Mouse (Mus musculus) kidney, adult 8-10 months (tissue): ENCODE results near the gene Ikzf3.

ENCODE experiments used
- DNase-seq, 2 experiments: peaks; one replicate each; pipeline ENCODE4 v3.0.0; 2022

Gene Ikzf3

GRCm38 (mm10) chr11:98545711-98546231 is at the start of gene Ikzf3:
Gene Ikzf3 (minus strand): TSS chr11:98546031.
- peak in 1 of 2 experiments; percentile 8 for DNase-seq

DNA sequence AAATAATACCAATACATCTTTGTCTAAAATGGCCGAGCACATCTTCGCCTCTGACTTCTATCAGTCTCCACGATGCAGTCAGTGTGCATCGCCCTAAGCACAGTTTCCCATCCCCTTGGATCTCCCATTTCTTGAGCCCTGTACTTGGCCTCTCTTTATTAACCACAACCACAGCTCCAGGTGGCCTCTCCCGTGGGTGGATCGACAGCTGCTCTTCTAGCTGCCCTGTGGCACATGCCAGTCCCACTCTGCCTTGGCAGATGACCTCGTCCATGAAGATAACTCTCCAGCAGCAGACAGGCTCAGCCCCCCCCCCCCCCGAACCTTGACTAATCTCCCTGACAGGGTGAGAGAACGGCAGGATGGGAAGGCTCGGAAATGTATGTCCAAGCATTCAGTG is 49.6 kb upstream of the Ikzf3 start:
- no peak for DNase-seq

DNA sequence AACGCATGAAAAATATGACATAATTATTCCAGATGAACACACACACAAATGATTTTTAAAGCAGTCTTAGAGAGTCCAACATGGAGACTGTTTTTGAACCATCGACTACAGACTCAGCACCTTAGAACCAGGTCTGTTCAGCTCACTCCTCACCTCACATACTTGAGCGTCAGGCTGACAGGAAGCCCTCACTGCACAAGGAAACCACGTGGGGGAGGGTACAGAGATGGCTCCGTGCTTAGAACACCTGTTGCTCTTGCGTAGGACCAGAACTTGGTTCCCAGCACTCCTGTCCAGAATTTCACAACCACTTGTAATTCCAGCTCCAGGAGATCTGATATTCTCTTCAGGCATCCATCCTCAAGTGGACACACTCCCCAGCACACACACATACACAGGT is 49.2 kb upstream of the Ikzf3 start:
- DNase-seq: no peak

DNA sequence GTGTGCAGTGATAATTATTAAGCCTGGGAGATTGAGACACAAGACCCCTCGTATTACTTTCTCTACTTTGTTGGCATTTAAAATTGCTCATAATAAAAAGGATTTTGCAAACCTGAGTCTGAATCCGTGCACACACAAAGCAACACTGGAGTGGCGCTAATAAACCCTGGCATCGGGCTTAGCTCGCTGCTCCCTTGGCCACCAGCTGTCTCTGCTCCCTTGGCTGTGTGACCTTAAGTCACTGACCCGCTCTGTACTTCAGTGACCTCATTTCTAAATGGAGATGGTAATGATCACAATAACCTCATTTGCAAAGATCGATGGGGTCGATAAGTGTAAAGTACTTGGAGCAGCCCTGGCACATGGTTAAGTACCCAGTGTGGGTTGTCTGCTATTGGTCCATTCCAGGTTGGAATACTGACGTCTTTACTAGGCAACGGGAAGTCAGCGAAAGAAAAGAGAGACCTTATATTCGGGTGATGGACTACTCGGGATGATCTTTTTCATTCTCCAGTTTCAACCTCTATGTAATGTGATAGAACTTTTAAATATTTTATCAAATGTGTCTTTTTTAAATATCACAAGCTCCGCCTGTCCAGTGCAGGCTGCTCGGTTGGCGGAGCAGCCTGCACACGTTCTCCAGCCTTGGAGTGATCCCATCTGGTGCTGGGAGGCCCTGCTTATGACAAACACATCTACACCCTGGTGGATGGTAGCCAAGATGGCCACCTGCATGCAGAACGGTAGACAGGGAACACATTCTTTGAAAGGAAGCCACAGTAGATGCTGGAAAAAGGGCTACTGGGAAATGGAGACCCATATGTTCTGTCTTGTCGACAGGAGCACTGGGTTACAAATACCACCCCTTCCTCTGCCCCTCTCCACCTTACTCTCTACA is 45.0 kb upstream of the Ikzf3 start:
- peak in 1 of 2 experiments; percentile 16 for DNase-seq

GRCm38 (mm10) chr11:98589306-98589705 is 43.5 kb upstream of the Ikzf3 start:
- no peak for DNase-seq

DNA sequence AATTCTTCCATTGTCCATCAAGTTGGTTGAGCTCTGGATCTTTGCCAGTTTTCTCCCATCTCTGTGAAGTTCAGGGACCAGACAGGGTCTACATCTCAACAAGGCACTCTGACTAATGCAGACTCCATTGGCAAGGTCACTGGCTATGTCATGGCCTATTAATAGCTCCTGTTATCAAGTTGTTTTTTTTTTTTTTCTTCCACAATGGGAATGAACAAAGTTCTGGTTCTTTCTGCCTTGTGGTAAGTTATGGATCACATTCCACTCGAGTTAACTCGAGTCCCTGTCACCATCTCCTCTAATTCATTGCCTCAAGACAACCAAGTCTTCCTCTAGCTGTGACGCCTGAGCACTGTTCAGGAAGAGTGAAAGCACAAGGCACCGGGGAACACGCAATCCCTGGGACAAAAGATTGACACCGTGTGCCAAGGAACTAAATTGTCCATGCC is 43.0 kb upstream of the Ikzf3 start:
- DNase-seq: no peak

- DNase-seq: peak; percentile 79
These were observed 42.1 kb upstream of the Ikzf3 start for GRCm38 (mm10) chr11:98587684-98588546.

GRCm38 (mm10) chr11:98586892-98587563 is 41.2 kb upstream of the Ikzf3 start, which contains the start of gene Ormdl3:
Gene Ormdl3 (minus strand): TSS chr11:98587368.
- peak; percentile 97 to 98 for DNase-seq

DNA sequence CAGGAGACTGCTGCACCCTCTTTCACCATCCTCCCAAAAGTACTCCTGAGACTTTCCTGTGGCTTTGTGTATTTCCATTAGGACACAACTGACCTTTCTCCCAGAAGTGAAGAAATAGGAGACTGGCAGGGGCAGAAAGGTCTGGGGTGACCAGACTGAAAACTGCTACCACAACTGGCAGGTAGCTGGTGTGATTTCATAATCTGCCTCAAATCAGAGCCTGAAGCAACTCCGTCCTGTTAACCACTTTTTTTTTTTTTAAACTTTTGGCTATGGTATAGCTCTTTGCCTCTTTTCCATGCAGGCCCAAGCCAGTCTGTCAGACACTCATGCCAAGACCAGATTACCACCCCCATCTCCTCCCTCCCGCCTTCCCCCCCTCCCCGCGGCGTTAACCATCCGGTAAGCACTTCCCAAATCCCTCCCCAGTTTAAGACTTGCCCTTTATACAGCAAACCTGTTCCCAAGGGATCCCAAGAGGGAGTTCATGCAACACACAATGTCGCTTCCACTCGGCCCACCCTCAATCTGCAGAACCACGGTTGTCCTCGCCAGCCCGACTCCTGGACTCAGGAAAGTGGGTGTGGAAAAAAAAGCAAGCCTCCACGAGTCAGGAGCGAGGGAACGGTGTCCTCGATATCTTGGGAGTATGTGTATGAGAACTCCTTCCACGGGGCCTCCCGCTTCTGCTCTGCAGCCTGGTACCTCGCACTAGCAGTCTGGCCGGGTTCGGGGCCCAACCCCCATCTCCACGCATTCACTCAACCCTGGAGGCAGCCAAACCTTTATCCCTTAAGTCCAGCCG is 40.5 kb upstream of the Ikzf3 start:
- peak in 1 of 2 experiments; percentile 28 for DNase-seq

GRCm38 (mm10) chr11:98584629-98585177 is 38.9 kb upstream of the Ikzf3 start:
- no peak for DNase-seq

DNA sequence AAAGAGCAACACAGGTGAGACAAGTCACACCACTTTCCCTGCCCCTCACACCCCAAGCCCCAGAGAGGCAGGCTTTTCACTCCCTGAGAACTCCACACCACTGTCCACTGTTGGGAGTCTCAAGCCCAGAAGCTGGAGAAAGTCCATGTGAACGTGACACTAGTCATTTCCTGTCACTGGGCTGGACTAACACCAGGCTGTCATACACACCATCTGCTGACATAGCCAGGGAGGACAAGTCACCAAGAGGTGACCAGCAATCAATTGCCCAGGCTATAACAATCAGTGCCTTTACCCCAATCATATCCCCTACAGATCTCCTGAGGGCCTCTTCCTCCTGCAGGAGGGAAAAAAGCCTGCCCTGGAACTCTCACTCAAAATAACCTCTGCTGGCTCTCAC is 38.3 kb upstream of the Ikzf3 start:
- DNase-seq: no peak

- no peak for DNase-seq
These were observed 37.7 kb upstream of the Ikzf3 start for GRCm38 (mm10) chr11:98583571-98583970.

- no peak for DNase-seq
These were observed 37.4 kb upstream of the Ikzf3 start for GRCm38 (mm10) chr11:98583265-98583552.

- DNase-seq: no peak
These were observed 36.9 kb upstream of the Ikzf3 start for GRCm38 (mm10) chr11:98582551-98583264.

DNA sequence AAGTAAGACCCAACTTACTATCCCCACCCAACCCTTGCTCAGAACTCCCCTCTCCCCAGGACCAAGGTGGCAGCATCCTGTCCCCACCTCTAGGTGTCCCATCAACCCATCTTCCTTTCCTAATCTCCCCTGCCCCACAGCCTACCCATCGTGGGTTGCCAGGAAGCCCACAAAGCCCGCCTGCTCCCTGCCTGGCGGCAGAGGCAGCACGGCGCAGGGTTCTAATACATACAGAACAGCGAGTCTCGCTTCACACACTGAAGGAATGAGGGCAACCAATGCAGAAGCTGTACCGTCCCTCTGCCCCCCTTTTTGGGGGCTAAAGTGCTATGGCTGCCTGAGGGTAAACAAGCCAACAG is 36.2 kb upstream of the Ikzf3 start:
- DNase-seq: no peak

DNA sequence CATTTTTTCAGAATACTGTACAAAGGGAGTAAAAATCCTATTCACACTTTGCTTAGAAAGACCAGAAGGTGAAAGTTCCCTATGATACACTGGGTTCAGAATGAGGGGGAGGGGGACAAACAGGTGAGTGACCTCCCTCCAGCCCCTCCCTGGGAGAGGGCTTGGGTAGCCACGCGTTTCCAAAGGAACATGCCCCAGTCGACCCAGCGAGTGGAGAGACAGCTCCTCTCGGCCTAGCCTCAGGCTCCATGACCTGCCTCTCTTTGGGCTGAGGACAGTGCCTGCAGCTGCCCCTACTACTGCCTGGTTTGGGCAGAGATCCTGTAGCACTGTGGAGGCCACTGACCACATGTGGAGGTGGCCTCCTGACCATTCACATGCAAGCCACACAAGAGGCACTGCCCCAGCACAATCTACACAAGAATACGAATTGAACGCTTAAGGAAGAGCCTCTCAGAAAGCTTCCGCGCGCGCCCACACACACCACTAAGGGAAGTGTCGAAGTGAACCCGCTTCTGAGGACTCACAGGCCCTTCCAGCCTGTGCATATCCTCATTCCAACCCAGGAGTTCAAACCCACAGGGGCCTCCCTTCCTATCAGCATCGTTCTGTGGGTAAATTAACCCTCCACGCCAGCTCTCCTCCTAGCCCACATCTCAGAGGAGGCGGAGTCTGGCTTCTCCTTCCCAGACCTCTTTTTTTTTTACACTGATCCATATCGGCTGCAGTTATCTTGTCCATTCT is 35.6 kb upstream of the Ikzf3 start:
- no peak for DNase-seq

DNA sequence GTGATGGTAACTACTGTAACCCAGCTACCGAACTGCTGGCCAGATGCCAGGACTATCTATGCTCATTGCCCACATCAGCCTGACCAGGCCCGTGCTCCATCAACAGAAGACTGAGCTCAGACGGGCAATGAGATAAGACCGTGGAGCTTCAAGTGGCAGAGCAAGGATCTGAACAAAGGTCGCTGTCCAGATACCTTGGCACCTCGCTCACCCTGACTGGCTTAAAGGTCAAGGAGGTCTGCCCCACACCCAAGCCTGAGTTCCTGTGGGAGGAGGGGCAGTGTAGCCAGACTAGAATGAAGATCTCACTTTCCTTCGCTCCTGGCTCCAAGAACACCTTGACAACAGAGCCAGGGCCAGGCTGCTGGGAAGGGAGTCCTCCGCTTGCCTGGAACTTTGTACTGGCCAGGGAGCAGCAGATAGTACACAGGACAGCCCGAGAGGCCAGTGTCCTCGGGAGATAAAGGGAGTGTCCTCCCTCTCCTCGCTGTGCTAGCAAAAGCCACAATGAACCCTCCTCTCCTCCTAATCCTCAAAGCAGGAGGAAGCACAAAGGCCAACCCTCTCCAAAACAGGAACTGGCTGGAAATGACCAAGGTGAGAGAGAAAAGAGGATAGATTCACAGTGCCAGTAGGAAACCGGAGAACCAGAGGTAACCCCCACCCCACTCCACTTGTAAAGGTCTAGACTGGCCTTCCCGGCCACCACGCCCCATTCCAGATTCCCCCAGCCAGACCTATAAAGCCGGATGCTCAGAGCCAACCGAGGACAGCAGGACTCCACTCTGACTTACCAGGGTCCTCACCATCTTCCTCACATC is 34.7 kb upstream of the Ikzf3 start:
- DNase-seq: peak in 1 of 2 experiments; percentile 19

DNA sequence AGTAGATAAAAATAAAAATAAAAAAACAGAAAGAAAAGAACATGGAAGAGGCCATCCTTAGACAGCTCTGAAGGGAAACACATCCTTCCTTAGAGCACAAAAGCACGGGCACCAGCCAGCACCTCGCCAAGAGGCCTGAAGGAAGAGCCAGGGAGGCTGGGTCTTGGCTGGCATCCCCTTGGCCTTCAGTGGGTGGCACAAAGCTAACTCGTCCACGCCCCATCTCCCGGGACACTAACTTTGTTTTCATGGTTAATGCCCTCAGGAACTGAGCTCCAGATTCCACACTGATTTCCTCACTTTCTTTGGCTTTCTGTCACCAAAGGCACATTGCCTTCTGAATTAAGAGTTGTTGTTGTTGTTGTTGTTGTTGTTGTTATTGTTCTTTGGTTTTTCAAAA is 31.9 kb upstream of the Ikzf3 start:
- no peak for DNase-seq

DNA sequence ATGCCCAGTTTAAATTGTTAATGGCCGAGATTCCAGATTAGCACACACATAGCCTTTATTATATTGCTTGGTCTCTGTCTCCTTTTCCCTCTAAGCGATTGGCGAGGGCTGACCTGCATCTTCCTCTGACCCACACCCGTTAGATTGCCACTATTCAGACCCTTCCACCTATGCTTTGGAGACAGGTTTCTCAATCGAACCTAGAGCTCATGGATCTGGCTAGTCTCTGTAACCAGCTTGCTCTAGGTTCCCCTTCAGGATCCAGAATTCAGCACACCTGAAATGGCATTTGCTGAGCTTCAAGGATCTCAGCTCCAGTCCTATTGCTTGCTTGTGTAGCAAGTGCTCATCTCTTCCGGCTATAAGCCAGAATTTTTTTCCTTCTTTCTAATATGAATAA is 23.6 kb upstream of the Ikzf3 start:
- no peak for DNase-seq

- DNase-seq: no peak
These were observed 22.5 kb upstream of the Ikzf3 start for GRCm38 (mm10) chr11:98568326-98568725.
